Mouse (Mus musculus) lung, postnatal 0 days (tissue): ENCODE measurements at regions not wholly inside any gene's neighbourhood (a gene's known extent, or its start where the extent isn't known, plus 50 kb on each side); places are given as distances from the start of the nearest gene placed in this dataset.

Experiments
- ATAC-seq: fragments of 200-750 bp; cut with Nextera tagmentation; 2 replicates; pipeline ENCODE4 v1.8.0; 2017; ENCODE audit warnings: moderate library complexity
- DNase-seq: peaks from one replicate; pipeline ENCODE4 v3.0.0-alpha.2; 2016; ENCODE audit warnings: low spot score
- H3K27ac ChIP-seq: fragments of 300-500 bp; sonication (generic); 2 replicates; pipeline ENCODE4 v1.5.1; 2014; ENCODE audit warnings: antibody characterized with exemption, mild to moderate bottlenecking, low read length, mixed read lengths
- H3K27me3 ChIP-seq: fragments of 300-500 bp; sonication (generic); replicated peaks from 2 replicates; pipeline ENCODE4 v1.6.1; 2014; ENCODE audit warnings: low read length, mixed read lengths; ENCODE audit not compliant: insufficient read depth
- H3K36me3 ChIP-seq: fragments of 300-500 bp; sonication (generic); 2 replicates; pipeline ENCODE4 v1.6.1; 2014; ENCODE audit warnings: low read length, mixed read lengths; ENCODE audit not compliant: insufficient read depth
- H3K4me1 ChIP-seq: fragments of 300-500 bp; sonication (generic); 2 replicates; pipeline ENCODE4 v1.6.1; 2014; ENCODE audit warnings: antibody characterized with exemption, low read depth, low read length, mixed read lengths; ENCODE audit not compliant: insufficient read depth
- H3K4me2 ChIP-seq: fragments of 300-500 bp; sonication (generic); replicated peaks from 2 replicates; pipeline ENCODE4 v1.6.1; 2014; ENCODE audit warnings: low read depth, mild to moderate bottlenecking, low read length, moderate library complexity, mixed read lengths
- H3K4me3 ChIP-seq: fragments of 300-500 bp; sonication (generic); 2 replicates; pipeline ENCODE4 v1.5.1; 2014; ENCODE audit warnings: low read depth, low read length
- H3K9ac ChIP-seq: fragments of 300-500 bp; sonication (generic); replicated peaks from 2 replicates; pipeline ENCODE4 v1.6.1; 2014; ENCODE audit warnings: low read depth, mild to moderate bottlenecking
- H3K9me3 ChIP-seq: fragments of 300-500 bp; sonication (generic); 2 replicates; pipeline ENCODE4 v1.6.1; 2016; ENCODE audit warnings: low read length, mixed read lengths
- CTCF ChIP-seq: IDR thresholded peaks from 2 replicates; pipeline ENCODE4 v1.5.1; 2016; ENCODE audit warnings: antibody characterized with exemption, mild to moderate bottlenecking
- EP300 ChIP-seq: IDR thresholded peaks from 2 replicates; pipeline ENCODE4 v1.6.1; 2016; ENCODE audit warnings: antibody characterized with exemption, mild to moderate bottlenecking, control low read depth
- WGBS: fragments of 180-500 bp; shearing (Covaris S2); extraction: QIAGEN DNeasy Blood & Tissue Kit; methylation state at CpG from one replicate; pipeline ENCODE4 v1.1.7; 2014; 5-methylcytosine and 5-hydroxymethylcytosine counted together

DNA sequence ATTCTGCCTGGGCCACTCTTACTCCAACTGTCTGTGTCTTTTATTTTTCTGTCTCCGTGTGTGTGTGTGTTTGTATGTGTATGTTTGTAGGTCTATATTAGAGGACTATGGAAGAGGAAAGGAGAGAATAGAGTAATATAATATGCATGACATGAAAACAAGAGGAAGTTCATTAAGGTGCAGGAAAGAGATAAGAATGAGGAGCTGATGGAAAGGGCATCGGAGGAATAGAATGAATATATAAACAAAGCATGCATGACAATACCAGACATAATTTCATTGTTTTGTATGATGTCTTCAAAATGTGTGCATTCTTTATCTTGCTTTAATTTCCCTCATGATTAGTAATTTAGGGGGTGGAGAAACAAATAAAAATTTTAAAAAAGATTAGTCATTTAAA lies 147.3 kb upstream of the Sema3a start:
- Histone ChIP-seq H3K9ac (no peak overlapping the region), H3K27ac (no peak overlapping the region), H3K4me1 (no peaks in the 10 kb centered on the region), H3K4me2 (no peak overlapping the region), H3K4me3 (no peak overlapping the region), H3K9me3 (no peaks in the 10 kb centered on the region), H3K27me3 (no peaks in the 10 kb centered on the region), H3K36me3 (no peaks in the 10 kb centered on the region)
- ATAC-seq (no peak), DNase-seq (no peak)
- WGBS = 50% methylated on average over 2 of the region's 2 CpGs
- no peak for TF ChIP-seq CTCF
- TF ChIP-seq EP300 = no peak

DNA sequence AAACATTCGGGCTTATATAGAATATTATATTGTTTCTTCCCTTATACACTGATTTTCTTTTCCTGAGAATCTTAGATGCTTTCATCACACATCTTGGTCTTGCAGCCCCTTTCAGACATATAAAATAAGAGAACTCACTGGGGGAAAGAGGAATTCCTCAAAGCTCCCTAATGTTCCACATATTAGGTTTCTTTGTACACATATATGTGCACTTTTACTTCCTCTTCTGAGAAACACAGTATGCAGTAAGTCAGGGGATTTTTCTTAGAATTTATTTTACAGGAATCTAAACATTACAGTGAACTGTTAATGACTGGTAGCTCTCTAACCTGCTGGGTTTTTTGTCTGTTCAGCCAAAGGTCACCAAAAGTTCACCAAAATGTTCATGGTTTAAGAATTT lies 131.4 kb upstream of the Sema3a start:
- 78% methylated on average over 1 of the region's 1 CpGs for WGBS
- H3K4me3 ChIP-seq = no peak overlapping the region

DNA sequence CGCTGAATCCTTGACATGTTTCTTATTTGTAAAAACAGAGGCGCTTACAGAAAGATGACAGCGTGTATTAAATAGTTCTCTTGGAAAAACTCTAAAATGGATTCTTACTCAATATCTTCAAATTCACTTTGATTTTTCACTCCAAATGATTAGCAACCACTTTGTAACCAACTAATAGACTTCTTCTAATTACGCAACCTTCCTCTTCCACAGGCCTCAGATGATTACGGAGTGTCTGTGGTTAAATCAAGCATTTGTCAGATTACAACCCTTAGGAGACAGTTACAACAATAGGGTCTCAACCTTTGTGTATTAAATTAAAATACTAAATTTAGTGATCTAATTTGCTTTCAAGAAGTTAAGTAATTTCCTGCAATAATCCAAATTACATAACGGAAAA lies 127.8 kb upstream of the Sema3a start:
- TF ChIP-seq CTCF (no peak), EP300 (no peak)
- Histone ChIP-seq H3K9ac (no peak overlapping the region), H3K9me3 (no peaks in the 10 kb centered on the region), H3K4me2 (no peak overlapping the region), H3K27ac (no peak overlapping the region), H3K4me3 (no peak overlapping the region), H3K36me3 (no peaks in the 10 kb centered on the region), H3K27me3 (no peaks in the 10 kb centered on the region), H3K4me1 (no peaks in the 10 kb centered on the region)
- no peak for DNase-seq
- ATAC-seq = no peak
- 79% methylated on average over 6 of the region's 6 CpGs for WGBS

More for the DNA sequence above, 131.4 kb upstream of the Sema3a start:
- Histone ChIP-seq H3K27ac (no peak overlapping the region), H3K27me3 (no peaks in the 10 kb centered on the region), H3K4me1 (no peaks in the 10 kb centered on the region), H3K36me3 (no peaks in the 10 kb centered on the region), H3K9me3 (no peaks in the 10 kb centered on the region), H3K4me2 (no peak overlapping the region), H3K9ac (no peak overlapping the region)
- ATAC-seq = no peak
- no peak for DNase-seq
- no peak for TF ChIP-seq EP300
- no peak for TF ChIP-seq CTCF

DNA sequence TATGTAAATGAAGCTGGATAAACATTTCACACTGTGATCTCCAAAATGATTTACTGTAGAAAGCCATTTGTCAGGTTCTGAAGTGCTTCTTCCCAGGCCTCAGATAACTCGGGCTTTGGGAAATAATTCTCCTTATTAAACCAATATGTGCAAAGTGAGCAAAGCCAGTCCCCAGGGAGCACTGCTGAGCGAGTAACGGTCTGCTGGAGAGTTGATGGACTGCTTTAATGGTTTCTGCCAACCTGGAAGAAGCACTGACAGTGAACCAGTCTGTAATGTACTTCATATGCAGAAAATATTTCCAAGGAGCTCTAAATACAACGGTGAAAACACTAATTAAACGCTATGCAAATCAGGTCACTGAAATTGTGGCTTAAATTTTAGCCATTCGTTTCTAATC lies 118.1 kb upstream of the Sema3a start:
- Histone ChIP-seq H3K9me3 (no peaks in the 10 kb centered on the region), H3K4me1 (no peaks in the 10 kb centered on the region), H3K27me3 (no peaks in the 10 kb centered on the region), H3K36me3 (no peaks in the 10 kb centered on the region), H3K4me2 (no peak overlapping the region), H3K4me3 (no peak overlapping the region), H3K27ac (no peak overlapping the region), H3K9ac (no peak overlapping the region)
- whole genome bisulfite sequencing = 73% methylated on average over 6 of the region's 6 CpGs
- no peak for ATAC-seq
- DNase-seq = no peak
- no peak for TF ChIP-seq CTCF
- no peak for TF ChIP-seq EP300

DNA sequence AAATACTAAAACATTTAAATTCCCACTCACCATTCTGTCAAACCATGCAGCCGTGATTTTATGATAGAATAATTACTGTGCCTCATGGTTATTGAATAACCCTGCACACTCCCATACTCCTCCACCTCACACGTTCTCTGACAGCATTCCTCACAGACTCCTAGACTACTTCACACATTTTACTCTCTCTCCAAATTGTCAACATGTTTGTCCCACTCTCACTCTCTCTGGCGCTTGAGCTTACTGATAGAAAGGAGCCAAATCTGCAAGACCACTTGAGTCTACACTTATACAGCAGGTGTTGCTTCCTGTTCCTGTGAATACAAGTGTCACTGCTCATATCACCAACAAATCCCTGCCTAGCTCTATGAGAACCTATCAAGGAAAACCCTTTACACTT lies 102.9 kb upstream of the Sema3a start:
- WGBS = 38% methylated on average over 3 of the region's 3 CpGs
- ATAC-seq = peak; percentile 74

DNA sequence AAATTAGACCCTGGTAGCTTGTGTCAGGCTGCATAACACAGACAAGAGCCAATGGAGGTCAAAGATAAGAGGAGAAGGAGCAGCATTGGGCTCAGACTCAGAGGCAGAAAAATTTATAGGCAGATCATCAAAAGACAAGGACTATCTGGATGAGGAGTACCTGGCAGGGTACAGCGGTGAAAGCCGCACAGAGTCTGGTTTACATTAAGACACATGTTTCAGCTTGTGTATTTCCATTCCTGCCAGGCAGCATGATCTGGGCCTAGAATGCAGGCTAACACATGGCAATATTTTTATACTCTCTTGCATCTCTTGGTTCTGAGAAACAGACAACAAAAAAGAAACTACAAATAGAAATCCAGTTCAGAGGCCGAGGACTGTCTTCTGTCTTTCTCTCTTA lies 91.9 kb upstream of the Sema3a start:
- DNase-seq = no peak
- 80% methylated on average over 3 of the region's 3 CpGs for WGBS
- TF ChIP-seq EP300 = no peak
- no peak for TF ChIP-seq CTCF
- Histone ChIP-seq H3K4me3 (no peak overlapping the region), H3K36me3 (no peaks in the 10 kb centered on the region), H3K9ac (no peak overlapping the region), H3K9me3 (no peaks in the 10 kb centered on the region), H3K4me2 (no peak overlapping the region), H3K4me1 (no peaks in the 10 kb centered on the region), H3K27ac (no peak overlapping the region), H3K27me3 (no peaks in the 10 kb centered on the region)
- no peak for ATAC-seq

More for the DNA sequence above, 102.9 kb upstream of the Sema3a start:
- no peaks in the 10 kb centered on the region for H3K36me3 ChIP-seq
- no peak overlapping the region for H3K4me3 ChIP-seq
- H3K27ac ChIP-seq = no peak overlapping the region
- peak; percentile 34 for DNase-seq
- H3K9me3 ChIP-seq = no peaks in the 10 kb centered on the region
- H3K27me3 ChIP-seq = no peaks in the 10 kb centered on the region
- TF ChIP-seq CTCF = no peak
- no peak for TF ChIP-seq EP300
- H3K4me1 ChIP-seq = no peaks in the 10 kb centered on the region
- no peak overlapping the region for H3K4me2 ChIP-seq
- no peak overlapping the region for H3K9ac ChIP-seq

DNA sequence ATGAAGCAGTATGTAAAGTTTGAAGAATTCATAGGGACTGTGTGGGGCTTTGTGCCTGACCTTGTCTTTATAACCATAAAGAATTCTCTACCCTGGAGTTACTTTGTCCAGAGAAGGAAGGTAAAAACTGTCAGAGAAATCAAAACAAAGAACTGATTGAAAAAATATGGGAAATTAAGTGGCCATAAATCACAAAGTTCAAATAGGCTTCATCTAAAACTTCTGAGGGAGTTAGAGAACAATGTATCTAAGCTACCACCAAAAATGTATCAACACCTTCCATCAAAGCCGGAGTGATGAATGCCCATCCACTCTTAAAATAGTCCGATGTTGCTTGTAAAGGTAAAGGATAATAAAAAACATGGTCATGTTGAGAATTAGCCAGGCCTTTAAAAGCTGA lies 89.1 kb upstream of the Sema3a start:
- DNase-seq = no peak
- no peaks in the 10 kb centered on the region for H3K9me3 ChIP-seq
- H3K4me3 ChIP-seq = no peak overlapping the region
- TF ChIP-seq EP300 (no peak), CTCF (no peak)
- H3K4me2 ChIP-seq = no peak overlapping the region
- no peaks in the 10 kb centered on the region for H3K4me1 ChIP-seq
- no peak overlapping the region for H3K27ac ChIP-seq
- 68% methylated on average over 2 of the region's 2 CpGs for WGBS
- H3K9ac ChIP-seq = no peak overlapping the region
- no peaks in the 10 kb centered on the region for H3K36me3 ChIP-seq
- H3K27me3 ChIP-seq = no peaks in the 10 kb centered on the region
- no peak for ATAC-seq
